Mouse (Mus musculus) lung, adult 2 months (tissue): Measurements from ENCODE around the gene Msl2. TPM values are rescaled to one million over a fixed set of nuclear protein-coding genes. Genes with fewer than 3 reads are reported as not detected.

Experiments
- DNase-seq: peaks from one replicate; pipeline ENCODE4 v3.0.0; 2022
- H3K4me1 ChIP-seq: fragments of 200-500 bp; 2 replicates; pipeline ENCODE4 v1.6.1; 2011; ENCODE audit warnings: low read length; ENCODE audit not compliant: control insufficient read depth, insufficient read depth
- H3K4me3 ChIP-seq: fragments of 200-500 bp; replicated peaks from 2 replicates; pipeline ENCODE3; 2011; ENCODE audit warnings: low read depth, mild to moderate bottlenecking, control low read depth, low read length; ENCODE audit errors: extremely low read depth
- CTCF ChIP-seq: fragments of 200-500 bp; IDR thresholded peaks from 2 replicates; pipeline ENCODE4 v1.5.1; 2011; ENCODE audit warnings: mild to moderate bottlenecking, low read length, control low read depth; ENCODE audit not compliant: insufficient read depth
- POLR2A ChIP-seq: fragments of 200-500 bp; IDR thresholded peaks from 2 replicates; pipeline ENCODE4 v1.6.1; 2011; ENCODE audit warnings: low read depth, mild to moderate bottlenecking, control low read depth, low read length, borderline replicate concordance; ENCODE audit errors: extremely low read depth
- WGBS: fragments of 180-500 bp; shearing (Covaris S2); methylation state at CpG from one replicate; pipeline ENCODE4 v1.1.7; 2018; 5-methylcytosine and 5-hydroxymethylcytosine counted together
- polyA plus RNA-seq: library from polyadenylated mRNA; depleted of rRNA; stranded (reverse); fragments of >200 nt; gene quantifications from 2 replicates; pipeline ENCODE4 v1.2.3, GENCODE M21; 2012; rRNA removed

The Msl2 gene
- polyA plus RNA-seq = 28.4 and 33.4 TPM in 2 replicates

- DNase-seq = no peak
- TF ChIP-seq POLR2A = peak; percentile 89; the same call in 1 of the 2 replicates
- TF ChIP-seq CTCF = no peak
- peaks cover 6% of the 10 kb centered on the region for H3K4me1 ChIP-seq
- WGBS = under 1% methylated on average over 43 of the region's 43 CpGs
- peak within 1 kb of the TSS; percentile 96 for H3K4me3 ChIP-seq
Observed at GRCm38 (mm10) chr9:101073987-101074331, at the start of gene Msl2. TSS of gene Msl2 (plus strand) at chr9:101074101.

- Histone ChIP-seq H3K4me1 (peaks cover 6% of the 10 kb centered on the region; the same call in 1 of the 2 replicates), H3K4me3 (peak overlapping the region; percentile 75)
- no peak for DNase-seq
- whole genome bisulfite sequencing = 2% methylated on average over 14 of the region's 14 CpGs
- TF ChIP-seq CTCF (no peak), POLR2A (no peak)
Observed at GRCm38 (mm10) chr9:101033761-101034447, 40.0 kb upstream of the Msl2 start.

- peak within 1 kb of the TSS; percentile 75 for H3K4me3 ChIP-seq
- DNase-seq = peak; percentile 92
- WGBS = under 1% methylated on average over 61 of the region's 61 CpGs
- TF ChIP-seq POLR2A (peak; percentile 96), CTCF (no peak)
- H3K4me1 ChIP-seq = peaks cover 6% of the 10 kb centered on the region; the same call in 1 of the 2 replicates
Observed at GRCm38 (mm10) chr9:101034448-101035098, 39.3 kb upstream of the Msl2 start, which contains the start of gene Pccb. TSS of gene Pccb (minus strand) at chr9:101034898.

DNA sequence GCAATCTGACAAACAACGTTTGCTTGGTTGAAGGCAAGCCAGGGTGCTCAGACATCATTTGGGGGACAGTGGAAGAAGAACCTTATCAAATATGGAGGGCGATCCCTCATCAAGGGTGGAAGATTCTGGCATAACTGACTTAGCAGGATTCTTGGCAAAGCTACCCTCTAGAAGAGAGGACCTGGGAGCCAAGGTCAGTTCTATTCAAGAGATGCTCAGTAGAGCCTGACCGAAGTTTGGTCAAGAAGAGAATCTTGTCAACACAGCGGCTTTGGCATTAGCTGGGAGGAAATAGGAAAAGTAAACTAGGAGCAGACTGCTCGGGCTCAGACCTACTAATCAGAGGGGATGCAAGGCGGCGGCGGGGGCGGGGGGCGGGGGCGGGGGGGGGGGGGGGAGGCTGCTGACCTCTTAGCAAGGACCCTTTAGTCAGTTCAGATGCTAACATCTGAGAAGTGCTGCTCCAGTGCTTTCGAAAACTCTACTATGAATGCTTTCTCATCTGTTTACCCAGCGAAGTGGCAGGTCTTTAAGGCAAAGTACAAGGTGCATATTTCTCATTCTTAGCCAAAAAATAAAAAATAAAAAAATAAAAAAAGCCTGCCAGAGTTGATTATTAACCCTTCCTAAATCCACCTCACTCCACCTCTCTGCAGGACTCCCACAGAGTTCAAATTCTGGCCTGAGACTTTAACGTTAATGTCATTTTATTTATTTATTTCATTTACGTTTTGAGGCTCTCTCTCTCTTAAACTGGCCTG is 37.9 kb upstream of the Msl2 start:
- TF ChIP-seq POLR2A (no peak), CTCF (no peak)
- DNase-seq = no peak
- H3K4me1 ChIP-seq = peaks cover 6% of the 10 kb centered on the region; the same call in 1 of the 2 replicates
- 50% methylated on average over 15 of the region's 15 CpGs for WGBS
- H3K4me3 ChIP-seq = no peak overlapping the region

DNA sequence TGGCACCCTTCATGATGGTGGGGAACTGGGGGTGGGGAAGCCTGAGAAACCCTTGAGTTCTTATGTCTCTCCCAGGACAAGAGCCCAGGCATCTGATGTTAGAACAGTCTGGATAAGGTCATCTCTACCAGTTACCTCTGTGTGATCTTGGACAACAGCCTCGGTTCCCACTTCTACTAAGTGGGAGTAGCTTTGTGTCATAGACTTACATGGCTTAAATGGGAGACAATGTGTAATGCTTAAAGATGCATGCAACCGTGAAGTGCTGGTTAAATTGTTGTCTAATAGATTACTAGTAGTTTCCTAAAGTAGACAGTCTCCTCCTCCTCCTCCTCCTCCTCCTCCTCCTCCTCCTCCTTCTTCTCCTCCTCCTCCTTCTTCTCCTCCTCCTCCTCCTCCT is 37.0 kb upstream of the Msl2 start:
- H3K4me3 ChIP-seq = no peak overlapping the region
- DNase-seq = no peak
- no peak for TF ChIP-seq POLR2A
- no peak for TF ChIP-seq CTCF
- 51% methylated on average over 2 of the region's 2 CpGs for WGBS
- peaks cover 6% of the 10 kb centered on the region; the same call in 1 of the 2 replicates for H3K4me1 ChIP-seq

DNA sequence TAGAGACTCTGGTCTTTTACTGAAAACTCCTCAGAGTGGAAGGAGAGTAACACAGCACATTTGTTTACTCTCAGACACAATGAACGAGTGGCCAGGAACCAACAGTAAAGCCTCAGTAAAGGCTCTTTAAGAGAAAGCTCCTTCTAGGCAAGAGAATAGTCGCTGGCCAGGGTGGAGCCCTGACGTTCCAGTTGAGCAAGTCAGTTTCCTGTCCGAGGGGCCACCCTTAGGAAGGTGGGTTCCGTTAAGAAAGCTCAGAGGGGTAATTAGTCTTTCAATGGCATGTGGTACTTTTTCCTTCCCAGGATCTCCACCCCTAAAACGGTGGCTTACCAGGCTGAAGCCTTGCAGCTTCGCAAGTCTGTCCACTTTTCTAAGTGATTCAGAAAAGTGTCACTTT is 36.5 kb upstream of the Msl2 start:
- no peak for TF ChIP-seq POLR2A
- TF ChIP-seq CTCF = no peak
- Histone ChIP-seq H3K4me3 (peak overlapping the region; percentile 31), H3K4me1 (peaks cover 6% of the 10 kb centered on the region; the same call in 1 of the 2 replicates)
- DNase-seq = no peak
- 7% methylated on average over 7 of the region's 7 CpGs for WGBS

- Histone ChIP-seq H3K4me1 (peaks cover 6% of the 10 kb centered on the region; the same call in 1 of the 2 replicates), H3K4me3 (no peak overlapping the region)
- TF ChIP-seq CTCF = no peak
- no peak for TF ChIP-seq POLR2A
- WGBS = 61% methylated on average over 5 of the region's 5 CpGs
- no peak for DNase-seq
Observed at GRCm38 (mm10) chr9:101038634-101039033, 35.3 kb upstream of the Msl2 start.

- 56% methylated on average over 5 of the region's 5 CpGs for WGBS
- no peak for DNase-seq
- peaks cover 6% of the 10 kb centered on the region; the same call in 1 of the 2 replicates for H3K4me1 ChIP-seq
- H3K4me3 ChIP-seq = no peak overlapping the region
- TF ChIP-seq CTCF = no peak
- TF ChIP-seq POLR2A = no peak
Observed at GRCm38 (mm10) chr9:101041508-101041907, 32.4 kb upstream of the Msl2 start.

DNA sequence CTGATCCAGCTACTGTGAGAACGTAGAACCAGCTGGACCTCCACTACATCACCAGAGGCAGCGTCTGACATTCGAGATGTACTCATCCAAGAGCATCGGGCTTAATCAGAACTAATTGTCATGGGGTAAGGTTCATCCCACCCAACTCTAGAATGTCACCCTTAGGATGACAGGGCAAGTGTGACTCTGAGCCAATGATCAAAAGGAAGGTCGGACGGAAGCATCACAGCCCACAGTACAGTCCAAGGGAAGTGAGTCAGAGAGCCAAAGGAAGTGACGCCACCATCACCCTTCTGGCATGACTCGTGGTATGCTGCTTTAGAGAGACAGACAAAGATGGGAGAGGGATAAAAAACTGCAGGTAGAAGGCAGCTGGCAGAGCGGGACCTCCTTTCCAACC is 31.7 kb upstream of the Msl2 start:
- DNase-seq = no peak
- 67% methylated on average over 9 of the region's 9 CpGs for WGBS
- no peak overlapping the region for H3K4me3 ChIP-seq
- no peak for TF ChIP-seq POLR2A
- no peak for TF ChIP-seq CTCF
- H3K4me1 ChIP-seq = no peaks in the 10 kb centered on the region
